Mouse (Mus musculus) T-helper 17 cell (primary cell): ENCODE measurements around the gene Itgb1bp1.

Experiments
- in situ Hi-C, 2 experiments: fragments of 300-600 bp; cut with MboI, MseI; formaldehyde crosslinking; loops; 1 replicate in 1 of 2; 2 replicates in 1 of 2; pipeline ENCODE4 v1.15.1; 2025; ENCODE audit warnings: high pct_unique_total_duplicates in 2 of 2

Gene Itgb1bp1

DNA sequence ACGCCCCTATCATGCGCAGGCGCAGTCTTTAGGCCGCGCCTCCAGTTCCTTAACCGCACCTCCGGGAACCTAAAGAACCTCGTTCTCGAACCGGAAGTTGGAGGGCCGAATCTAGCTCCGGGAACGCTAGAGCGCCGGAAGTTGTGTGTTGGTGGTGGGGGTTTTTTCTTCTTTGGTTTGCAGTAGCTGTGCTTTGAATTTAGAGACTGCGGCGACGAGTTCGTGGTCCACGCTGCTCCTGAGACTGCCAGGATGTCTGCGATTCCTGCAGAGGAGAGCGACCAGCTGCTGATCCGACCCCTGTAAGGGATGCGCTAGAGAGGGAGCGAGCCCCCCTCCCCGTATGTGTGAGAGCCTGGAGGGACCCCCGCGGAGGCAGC lies at the start of gene Itgb1bp1:
TSS of gene Itgb1bp1 (minus strand) at position 42 of the 380 bp plus-strand sequence.
- in situ Hi-C loops = loop anchor here in 1 of 2 experiments (10.0 kb wide), 2 partner anchors 329 to 361 kb away; no protein-coding TSS in a partner anchor

DNA sequence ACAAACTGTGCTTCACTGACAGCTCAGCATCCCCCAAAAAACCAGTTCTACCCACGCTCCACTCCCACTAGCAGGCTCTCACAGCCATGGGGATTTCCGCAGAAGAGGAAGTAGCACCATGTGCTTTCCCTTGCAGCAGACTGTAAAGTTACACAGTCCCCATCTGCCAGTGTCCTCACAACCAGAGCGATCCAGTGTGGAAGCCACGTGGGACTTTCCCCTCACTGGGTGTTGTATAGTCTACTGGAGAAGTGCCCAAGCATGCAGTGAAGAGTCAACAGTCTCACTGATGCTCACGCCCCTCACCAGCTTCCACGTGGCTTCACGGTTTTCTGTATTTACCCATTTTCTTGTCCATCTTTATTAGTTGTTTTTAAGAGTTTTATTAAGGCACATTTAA lies 49.8 kb upstream of the Itgb1bp1 start:
- in situ Hi-C loops = no loop called here

DNA sequence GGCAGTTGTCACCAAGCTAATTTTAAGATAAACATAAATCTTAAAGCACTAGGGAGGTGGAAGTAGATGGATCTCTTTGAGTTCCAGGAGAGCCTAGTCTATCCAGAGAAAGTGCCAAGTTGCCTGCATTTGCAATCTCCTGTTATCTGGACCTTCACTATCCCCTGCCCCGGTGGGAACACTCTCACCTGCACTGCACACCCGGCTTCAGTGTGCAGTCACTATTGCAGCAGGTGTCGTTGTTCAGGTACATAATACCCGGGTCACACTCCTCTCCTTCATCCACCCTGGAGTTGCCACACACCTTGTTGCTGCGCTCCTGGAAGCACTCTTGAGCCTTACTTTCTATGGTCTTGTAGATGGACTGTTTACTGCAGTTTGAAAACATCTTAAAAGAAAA lies 47.7 kb upstream of the Itgb1bp1 start:
- in situ Hi-C loops = no loop called here

DNA sequence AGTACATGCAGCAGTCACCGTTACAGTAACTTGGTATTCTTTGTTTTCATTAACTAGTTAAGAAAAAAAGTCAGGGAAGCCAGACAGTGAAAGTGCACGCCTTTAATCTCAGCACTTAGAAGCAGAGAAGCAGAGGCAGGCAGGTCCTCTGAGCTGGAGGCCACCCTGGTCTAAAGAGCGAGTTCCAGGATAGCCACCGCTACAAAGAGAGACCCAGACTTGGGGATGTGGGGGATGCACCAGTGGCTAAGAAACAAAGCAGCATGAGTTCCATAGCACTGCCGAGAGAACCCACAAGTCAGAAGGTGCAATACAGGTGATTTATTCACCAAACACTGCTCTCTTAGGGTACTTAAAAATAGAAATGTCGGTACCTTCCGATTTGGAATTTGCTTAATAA lies 46.9 kb upstream of the Itgb1bp1 start:
- in situ Hi-C loops = no loop called here

DNA sequence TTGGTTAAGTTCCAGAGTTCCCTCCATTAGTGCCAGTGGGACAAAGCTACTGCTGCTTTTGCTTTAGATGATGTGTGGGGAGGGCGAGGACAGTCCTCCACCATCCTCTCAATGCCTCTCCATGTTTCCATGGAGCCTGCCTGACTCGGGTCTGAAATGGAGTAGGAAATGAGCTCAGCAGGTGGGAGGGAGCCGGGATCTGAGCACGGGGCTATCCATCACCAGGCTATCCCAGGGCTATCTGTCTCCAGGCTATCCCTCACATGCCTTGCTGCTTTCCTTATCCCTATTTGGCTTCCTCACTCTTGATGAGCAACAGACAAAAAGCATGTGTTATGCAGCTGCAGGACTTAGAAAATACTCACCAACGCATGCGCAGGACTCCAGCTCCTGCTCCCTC lies 45.6 kb upstream of the Itgb1bp1 start:
- in situ Hi-C loops = no loop called here

DNA sequence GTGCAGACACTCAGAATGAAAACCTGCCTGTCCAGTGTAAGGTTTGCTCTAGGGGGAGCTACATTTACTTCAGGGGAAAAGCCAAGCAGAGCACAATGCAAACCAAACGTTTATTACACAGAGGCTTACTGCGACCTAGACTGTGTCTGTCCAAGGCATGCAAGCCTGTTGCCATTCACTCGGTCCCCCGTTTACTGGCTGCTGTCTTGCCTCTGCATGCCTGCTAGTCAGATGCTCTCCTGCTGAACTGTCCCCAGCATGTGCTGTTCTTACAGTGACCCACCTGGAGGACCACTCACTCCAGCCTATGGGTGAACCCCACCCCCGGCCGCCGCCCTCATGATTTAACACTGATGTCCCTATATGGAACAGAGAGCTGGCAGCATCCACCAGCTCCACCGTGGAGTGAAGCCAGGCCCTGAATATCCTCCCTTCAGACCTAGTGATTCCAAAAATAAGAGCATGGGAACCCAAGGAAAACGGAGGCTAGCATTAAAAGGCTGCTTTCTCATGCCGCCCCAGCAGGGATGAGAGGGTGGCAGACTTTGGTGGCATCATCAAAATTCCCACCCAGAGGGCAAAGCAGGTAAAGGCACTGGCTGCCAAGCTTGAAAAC lies 45.0 kb upstream of the Itgb1bp1 start:
- in situ Hi-C loops = no loop called here

DNA sequence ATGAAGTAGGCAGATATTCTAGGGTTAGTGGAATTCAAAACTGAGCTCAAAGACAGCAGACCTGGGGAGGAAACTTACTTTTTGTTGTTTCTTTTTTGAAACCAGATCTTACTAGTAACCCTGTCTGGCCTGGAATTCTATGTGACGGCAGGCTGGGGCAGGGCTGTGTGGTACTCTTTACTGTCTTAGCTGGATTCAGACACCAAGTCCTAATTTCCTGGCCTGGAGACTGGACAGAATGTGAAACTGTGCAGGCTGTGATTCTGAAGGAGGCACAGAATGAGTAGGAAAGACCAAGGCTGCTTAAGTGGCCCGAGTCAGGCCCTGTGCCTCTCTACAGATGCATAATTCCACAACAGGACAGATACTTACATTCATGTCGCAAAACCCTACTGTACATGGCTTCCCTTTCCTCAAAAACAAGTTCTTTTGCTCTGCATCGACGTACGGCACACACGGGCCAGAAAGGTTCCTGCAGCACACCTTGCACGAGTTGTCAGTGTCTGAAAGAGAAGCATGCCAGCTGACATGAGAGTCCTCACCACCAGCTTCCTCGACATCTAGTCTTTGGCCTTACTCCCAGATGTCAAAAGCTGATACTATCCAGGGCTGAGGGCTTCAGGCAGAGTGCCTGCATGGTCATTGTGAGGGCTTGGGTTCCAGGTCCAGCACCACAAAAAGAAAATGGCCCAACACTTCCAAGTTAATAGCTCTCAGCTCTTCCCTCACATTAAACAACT lies 43.7 kb upstream of the Itgb1bp1 start:
- in situ Hi-C loops = loop anchor here in 1 of 2 experiments (5.0 kb wide), 1 partner anchor 72 kb away; no protein-coding TSS in a partner anchor

DNA sequence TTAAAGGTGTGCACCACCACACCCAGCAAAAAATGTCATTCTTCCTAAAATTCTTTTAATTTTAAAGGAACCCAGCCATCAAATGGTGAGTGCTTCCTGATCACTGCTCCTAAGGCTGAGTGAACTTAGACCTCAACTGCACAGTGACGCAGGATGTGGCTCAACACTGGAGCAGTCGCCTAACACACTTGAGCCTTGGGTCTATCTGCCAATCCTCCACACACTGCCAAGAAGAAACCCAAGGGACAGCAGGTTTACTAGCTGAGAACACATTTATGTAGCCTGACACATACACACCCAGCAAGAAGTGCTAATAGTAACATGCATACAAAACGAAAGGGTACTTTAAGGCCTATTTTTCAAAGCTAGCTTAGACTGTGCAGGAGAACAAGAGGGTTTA lies 40.2 kb upstream of the Itgb1bp1 start:
- in situ Hi-C loops = loop anchor here in 1 of 2 experiments (5.0 kb wide), 1 partner anchor 76 kb away; no protein-coding TSS in a partner anchor

DNA sequence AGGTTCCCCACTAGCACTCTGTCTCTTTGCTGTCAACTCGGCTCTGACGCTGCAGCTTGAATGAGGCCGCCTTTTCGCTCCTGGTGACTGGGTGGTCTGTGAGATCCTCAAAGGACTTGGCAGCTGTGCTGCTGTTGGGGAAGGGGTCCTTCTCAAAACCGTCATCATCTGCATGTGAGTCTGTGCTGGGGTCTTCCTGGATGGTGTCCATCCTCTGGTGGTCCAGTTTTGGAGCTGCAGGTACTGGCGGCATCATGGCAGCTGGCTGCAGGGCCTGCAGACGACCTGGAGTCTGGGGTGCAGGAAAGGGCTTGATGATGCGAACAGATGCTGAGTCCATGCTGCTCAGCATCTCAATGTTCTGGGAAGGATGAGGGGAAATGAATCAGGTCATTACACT lies 39.2 kb upstream of the Itgb1bp1 start:
- in situ Hi-C loops = loop anchor here in 1 of 2 experiments (5.0 kb wide), 1 partner anchor 77 kb away; no protein-coding TSS in a partner anchor

DNA sequence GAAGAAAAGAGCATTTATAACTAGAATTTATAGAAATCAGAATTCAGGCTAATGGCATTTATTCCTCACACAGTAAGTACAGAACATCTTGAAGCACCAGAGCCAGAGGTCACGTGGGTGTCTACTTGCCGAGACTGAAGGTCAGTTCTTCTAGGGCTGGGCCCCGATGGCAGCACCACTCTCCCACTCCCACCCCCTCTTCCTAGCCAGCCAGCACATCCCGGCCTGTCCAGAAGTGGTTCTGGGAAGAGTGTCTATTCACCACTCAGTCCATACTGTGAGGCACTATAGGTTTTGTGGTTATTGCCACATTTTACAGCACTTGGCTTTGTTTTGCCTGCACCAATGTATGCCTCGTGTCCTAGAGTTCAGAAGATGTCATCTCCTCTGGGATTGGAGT lies 38.0 kb upstream of the Itgb1bp1 start:
- in situ Hi-C loops = no loop called here

DNA sequence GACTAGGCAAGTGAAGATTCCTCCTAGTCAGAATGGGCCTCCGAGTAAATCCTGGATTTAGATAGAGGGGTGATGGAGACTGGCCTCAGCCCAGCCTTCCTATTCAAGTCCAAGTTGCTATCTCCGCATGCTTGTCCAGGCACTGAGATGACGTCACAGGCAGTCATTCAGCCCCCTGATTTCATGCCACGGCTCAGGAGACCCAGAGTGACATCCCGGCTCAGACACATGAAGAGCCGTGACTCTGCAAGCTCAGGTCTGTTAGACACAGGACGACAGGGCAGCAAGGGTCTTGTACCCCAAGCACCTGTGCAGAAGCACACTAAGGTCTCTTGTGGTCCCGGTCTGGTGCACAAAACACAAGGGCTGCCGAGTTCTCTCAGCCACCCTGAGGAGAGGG lies 36.8 kb upstream of the Itgb1bp1 start:
- in situ Hi-C loops = no loop called here

DNA sequence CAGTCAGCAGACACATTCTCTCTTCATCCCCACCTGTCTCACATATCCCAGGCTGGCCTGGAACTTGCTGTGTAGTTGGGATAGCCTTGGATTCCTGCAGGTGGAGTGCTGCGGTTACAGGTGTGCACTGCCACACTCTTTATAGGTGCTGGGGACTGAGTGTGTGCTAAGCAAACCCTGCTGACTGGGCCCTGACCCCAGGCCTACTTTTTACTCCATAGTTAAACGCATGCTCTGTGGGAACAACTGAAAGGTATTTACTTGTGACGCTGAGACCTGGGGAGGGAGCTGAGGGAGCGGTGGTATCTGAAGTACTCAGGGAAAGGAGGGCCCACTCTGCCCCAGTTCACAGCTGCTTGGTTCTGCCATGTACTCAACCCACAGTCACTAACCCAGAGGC lies 36.2 kb upstream of the Itgb1bp1 start:
- in situ Hi-C loops = no loop called here

DNA sequence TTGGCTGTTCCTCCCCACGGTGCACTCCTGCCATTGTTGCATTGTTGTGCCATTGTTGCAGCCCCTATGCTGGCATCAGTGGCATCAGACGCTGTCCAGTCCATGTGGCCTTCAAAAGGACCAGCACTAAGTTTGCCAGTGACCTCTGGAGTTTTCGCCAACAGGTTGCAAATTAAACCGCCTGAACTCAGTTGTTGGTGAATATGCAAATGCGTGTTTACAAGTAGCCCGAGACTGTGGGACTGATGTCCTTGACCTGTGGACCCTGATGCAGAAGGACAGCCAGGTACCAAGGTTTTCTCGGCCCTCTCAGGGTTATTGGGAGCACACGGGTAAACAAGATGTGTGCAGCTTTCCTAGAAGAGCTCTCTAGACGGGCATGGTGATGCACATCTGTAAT lies 35.1 kb upstream of the Itgb1bp1 start:
- in situ Hi-C loops = no loop called here

DNA sequence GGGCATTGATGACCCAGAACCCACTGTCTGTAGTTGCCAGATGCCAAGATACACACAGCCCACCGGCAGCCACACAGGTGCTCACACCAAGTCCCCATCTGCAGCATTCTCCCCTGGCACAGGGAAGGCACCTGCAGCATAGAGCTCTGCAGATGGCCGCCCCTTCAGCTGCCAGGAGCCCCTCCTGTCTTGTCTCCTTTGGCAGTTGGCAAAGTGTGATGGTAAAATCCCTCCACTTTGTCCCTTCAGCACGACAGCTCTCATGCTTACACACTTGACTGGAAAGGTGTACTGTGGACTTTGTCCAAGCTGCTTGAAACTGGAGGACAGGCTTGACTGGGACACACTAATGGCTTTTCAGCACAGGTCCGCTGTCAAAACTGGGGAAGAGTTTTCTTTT lies 34.2 kb upstream of the Itgb1bp1 start:
- in situ Hi-C loops = no loop called here

DNA sequence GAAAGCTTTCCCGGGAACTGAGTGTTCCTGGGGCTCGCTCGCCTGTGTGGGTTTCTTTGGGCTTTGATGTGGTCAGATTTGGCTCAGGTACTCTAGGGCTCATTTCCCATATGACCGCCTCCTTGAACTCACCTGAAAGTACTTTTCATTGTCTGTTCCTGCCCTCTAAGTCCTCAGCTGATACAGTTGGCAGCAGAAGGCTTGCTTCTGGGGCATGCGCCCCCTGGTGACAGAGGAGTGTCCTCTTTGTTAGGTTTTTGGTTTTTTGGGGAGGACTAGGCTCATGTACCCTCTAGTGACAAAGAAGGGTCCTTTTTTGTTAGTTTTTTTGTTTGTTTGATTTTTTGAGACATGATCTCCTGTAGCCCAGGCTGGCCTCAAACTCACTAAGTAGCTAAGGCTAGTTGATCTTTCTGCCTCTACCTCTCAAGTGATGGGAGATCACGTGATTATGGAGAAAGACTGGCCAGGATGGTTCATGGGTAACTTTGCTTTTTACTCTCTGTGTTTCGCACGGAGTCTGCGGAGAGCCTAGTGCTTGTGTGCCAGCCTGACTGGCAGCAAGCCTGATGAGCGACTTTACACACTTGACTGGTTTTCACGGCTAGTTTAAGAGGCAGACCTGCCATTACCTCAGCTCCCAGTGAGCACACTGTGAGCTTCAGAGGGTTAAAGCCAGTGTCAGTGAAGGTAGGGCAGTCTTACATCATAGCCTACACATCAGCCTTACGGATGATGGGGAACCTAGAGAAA lies 32.2 kb upstream of the Itgb1bp1 start:
- in situ Hi-C loops = loop anchor here in 1 of 2 experiments (5.0 kb wide), 1 partner anchor 59 kb away; no protein-coding TSS in a partner anchor

DNA sequence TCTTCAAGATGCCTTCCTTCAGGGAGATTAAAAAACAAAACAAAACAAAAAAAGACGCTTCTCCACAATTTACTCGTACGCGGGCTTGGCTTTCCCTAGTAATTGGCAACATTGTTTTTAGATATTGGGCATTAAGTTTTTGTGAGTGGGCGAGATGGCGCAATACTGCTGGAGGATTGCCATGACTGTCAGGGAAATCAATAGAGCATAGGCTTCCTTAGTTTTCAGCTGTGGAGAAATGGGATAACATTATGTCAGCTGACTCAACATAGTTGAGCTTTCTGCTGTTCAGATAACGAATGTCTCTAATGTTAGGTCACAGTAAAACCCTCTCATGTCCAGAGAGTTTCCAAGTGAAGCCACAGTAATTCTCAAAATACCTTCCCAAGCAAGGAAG lies 30.8 kb upstream of the Itgb1bp1 start:
- in situ Hi-C loops = loop anchor here in 1 of 2 experiments (5.0 kb wide), 1 partner anchor 60 kb away; no protein-coding TSS in a partner anchor

DNA sequence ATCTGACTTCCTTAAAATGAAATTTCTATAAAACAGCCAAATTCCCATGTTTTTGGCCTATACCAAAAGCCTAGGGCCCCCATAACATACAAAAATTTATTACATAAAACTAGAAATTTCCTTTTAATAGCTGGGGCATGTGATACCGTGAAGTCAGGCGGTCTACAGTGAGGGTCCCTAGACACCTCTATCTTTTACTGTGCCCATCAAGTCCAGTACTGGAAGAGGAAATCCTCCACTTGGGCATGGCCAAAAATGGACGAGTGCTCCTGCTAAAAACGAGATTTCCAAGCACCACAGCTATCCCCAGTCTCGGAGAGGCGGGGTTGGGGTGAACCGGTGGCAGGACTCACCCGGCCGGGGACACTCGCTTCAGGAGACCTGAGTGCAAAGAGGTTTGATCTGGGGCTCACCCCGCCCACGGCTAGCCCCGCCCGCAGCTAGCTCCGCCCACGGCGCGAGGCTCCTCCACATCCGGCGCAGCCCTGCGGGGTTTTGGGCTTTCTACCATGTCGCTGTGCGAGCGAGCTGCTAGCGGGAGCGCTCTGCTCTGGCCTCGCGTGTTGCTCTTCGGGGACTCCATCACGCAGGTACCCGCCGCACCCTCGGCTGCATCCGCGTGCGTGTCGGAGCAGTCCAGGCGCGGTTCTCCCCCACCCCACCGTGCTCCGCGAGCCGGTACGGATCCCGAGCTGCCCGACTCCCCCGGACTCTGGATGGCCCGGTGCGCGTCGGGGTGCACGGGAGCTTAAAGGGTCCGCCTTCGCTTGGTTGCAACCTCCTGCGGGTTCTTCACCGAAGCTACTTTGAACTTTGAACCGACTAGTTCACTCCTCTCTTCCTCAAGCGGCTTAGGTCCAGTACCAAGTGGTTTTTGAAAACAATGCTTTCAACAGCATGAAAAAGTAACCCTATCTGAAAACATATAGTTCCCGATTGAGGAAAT lies 30.1 kb upstream of the Itgb1bp1 start, which contains the start of gene Iah1:
TSS of gene Iah1 (plus strand) at position 467 of the 946 bp plus-strand sequence.
- in situ Hi-C loops = loop anchor here in 1 of 2 experiments (5.0 kb wide), 1 partner anchor 61 kb away; no protein-coding TSS in a partner anchor

DNA sequence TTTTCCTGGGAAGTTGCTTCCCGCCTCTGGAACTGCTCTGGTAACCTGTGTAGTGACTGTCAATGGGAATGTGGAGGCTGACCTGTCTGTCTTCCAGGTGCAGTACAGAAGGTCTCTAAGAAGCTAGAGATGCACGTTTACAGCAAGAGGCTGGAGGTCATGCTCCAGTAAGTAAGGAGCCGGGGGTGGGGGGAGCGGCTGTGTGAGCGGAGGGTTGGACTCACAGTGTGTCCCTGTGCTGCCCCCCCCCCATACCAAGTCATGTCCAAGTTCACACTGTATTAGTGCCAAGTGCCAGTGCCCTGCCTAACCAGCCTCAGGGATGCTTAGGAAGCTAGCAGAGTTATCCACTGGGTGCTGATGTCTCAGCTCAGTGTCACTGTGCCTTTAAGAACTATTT lies 26.1 kb upstream of the Itgb1bp1 start:
- in situ Hi-C loops = no loop called here

DNA sequence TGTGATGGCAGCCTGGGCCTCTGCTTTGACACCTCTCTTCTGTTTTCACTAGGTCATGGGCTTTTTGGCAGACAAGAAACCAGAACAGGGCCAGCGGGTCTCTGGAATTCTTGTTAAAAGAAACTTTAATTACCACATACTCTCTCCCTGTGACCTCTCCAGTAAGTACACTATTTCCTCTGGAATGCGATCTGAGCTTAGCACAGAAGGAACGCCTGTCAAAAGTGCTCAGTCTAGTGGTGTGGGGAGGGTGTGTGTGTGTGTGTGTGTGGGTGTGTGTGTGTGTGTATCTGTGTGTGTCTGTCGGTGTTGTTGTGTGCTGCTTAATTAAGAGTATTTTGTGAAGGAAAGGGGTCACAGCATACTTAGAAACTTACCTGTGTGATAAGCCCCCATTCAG lies 20.6 kb upstream of the Itgb1bp1 start:
- in situ Hi-C loops = no loop called here

DNA sequence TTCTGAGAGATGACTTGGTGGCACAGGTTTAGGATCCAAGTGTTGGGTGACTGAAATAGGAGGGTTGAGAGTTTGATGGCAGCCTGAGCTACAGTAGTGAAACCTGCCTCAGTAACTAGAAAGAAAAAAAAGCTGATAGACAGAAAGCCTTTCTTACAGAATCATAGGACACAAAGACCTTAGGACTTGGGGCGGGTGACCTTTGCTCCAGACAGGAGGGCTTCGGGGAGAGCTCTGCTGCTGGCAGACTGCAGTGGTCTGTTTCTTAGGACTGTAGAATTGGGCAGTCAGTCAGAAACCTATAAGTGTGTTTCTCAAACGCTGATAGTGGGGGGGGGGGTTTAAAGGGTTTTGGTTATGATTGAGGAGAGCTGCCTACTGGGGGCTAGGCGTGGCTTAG lies 19.7 kb upstream of the Itgb1bp1 start:
- in situ Hi-C loops = no loop called here

DNA sequence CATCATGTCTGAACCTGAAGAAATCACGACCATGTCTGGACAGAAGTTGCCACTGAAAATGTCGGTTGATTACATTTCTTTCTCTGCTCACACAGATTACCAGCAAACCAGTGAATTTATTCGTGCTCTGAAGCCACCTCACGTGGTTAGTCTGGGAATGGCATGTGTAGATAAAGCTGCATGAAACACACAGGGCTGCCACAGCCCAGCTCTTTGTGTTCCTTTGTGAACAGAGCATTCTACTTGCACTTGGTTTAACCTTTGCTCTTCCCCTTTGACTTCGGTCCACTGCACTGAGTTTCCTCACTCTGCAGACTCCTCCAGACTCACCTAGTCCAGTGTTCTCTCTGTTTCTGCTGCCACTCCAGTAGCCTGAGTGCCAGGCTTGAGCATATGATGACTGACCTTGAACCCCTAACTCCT lies 16.3 kb upstream of the Itgb1bp1 start:
- in situ Hi-C loops = no loop called here
